Mouse (Mus musculus) heart, embryonic 13.5 days (tissue): ENCODE measurements around the gene Bcl11b. TPM values are rescaled to one million over a fixed set of nuclear protein-coding genes. Genes with fewer than 3 reads are reported as not detected.

ENCODE experiments used
- ATAC-seq: fragments of 200-750 bp; cut with Nextera tagmentation; 2 replicates; pipeline ENCODE4 v1.8.0; 2017; ENCODE audit warnings: moderate TSS enrichment; ENCODE audit not compliant: insufficient number of reproducible peaks, low FRiP score, low TSS enrichment; ENCODE audit errors: extremely low read depth
- H3K27ac ChIP-seq: fragments of 300-500 bp; sonication (generic); replicated peaks from 2 replicates; pipeline ENCODE4 v1.5.1; 2015; ENCODE audit warnings: moderate library complexity, mild to moderate bottlenecking, inconsistent platforms
- H3K27me3 ChIP-seq: fragments of 300-500 bp; sonication (generic); replicated peaks from 2 replicates; pipeline ENCODE4 v1.6.1; 2015; ENCODE audit warnings: mild to moderate bottlenecking, inconsistent platforms
- H3K36me3 ChIP-seq: fragments of 300-500 bp; sonication (generic); 2 replicates; pipeline ENCODE4 v1.6.1; 2015; ENCODE audit warnings: mild to moderate bottlenecking, inconsistent platforms
- H3K4me1 ChIP-seq: fragments of 300-500 bp; sonication (generic); 2 replicates; pipeline ENCODE4 v1.6.1; 2015; ENCODE audit warnings: inconsistent platforms
- H3K4me2 ChIP-seq: fragments of 300-500 bp; sonication (generic); 2 replicates; pipeline ENCODE4 v1.6.1; 2015; ENCODE audit warnings: inconsistent platforms, mild to moderate bottlenecking, moderate library complexity
- H3K4me3 ChIP-seq: fragments of 300-500 bp; sonication (generic); 2 replicates; pipeline ENCODE4 v1.5.1; 2015; ENCODE audit warnings: moderate library complexity, mild to moderate bottlenecking, inconsistent platforms
- H3K9ac ChIP-seq: fragments of 300-500 bp; sonication (generic); 2 replicates; pipeline ENCODE4 v1.6.1; 2015; ENCODE audit warnings: inconsistent platforms, mild to moderate bottlenecking, moderate library complexity
- H3K9me3 ChIP-seq: fragments of 300-500 bp; sonication (generic); 2 replicates; pipeline ENCODE4 v1.6.1; 2016; ENCODE audit warnings: inconsistent platforms
- WGBS: fragments of 180-500 bp; shearing (Covaris S2); methylation state at CpG from one replicate; pipeline ENCODE4 v1.1.7; 2015; ENCODE audit warnings: mixed read lengths; 5-methylcytosine and 5-hydroxymethylcytosine counted together
- polyA plus RNA-seq: library from polyadenylated mRNA; unstranded; fragments of >200 nt; fragmentation: Nextera tagmentation; extraction: Ambion mirVana; gene quantifications from 2 replicates; pipeline ENCODE4 v1.2.1, GENCODE M21; 2015

The Bcl11b gene
- polyA plus RNA-seq, 1 experiment from 2014 or later, result 4.5 TPM

GRCm38 (mm10) chr12:107978736-107979255, 24.6 kb downstream of the Bcl11b start:
- ATAC-seq, result no peak
- Histone ChIP-seq H3K4me1 (peaks cover 79% of the 10 kb centered on the region), H3K9me3 (no peaks in the 10 kb centered on the region), H3K9ac (peak overlapping the region; percentile 86), H3K4me3 (peak overlapping the region; percentile 60; the same call in 1 of the 2 replicates), H3K4me2 (peak overlapping the region; percentile 93), H3K27ac (peak overlapping the region; percentile 94), H3K36me3 (no peaks in the 10 kb centered on the region), H3K27me3 (peaks cover 54% of the 10 kb centered on the region)
- 59% methylated on average over 8 of the region's 8 CpGs for WGBS

GRCm38 (mm10) chr12:107978063-107978462, 25.3 kb downstream of the Bcl11b start:
- Histone ChIP-seq H3K36me3 (no peaks in the 10 kb centered on the region), H3K4me2 (peak overlapping the region; percentile 93), H3K4me3 (peak overlapping the region; percentile 29), H3K27ac (peak overlapping the region; percentile 22; the same call in 1 of the 2 replicates), H3K9me3 (no peaks in the 10 kb centered on the region), H3K4me1 (peaks cover 79% of the 10 kb centered on the region), H3K27me3 (peaks cover 54% of the 10 kb centered on the region), H3K9ac (peak overlapping the region; percentile 72)
- 17% methylated on average over 14 of the region's 14 CpGs for WGBS
- ATAC-seq, result no peak

- H3K27ac ChIP-seq, result peak overlapping the region; percentile 22; the same call in 1 of the 2 replicates
- ATAC-seq, result no peak
- peaks cover 81% of the 10 kb centered on the region for H3K4me1 ChIP-seq
- 18% methylated on average over 9 of the region's 9 CpGs for WGBS
- H3K27me3 ChIP-seq, result peaks cover 54% of the 10 kb centered on the region
- H3K4me2 ChIP-seq, result peak overlapping the region; percentile 93
- peak overlapping the region; percentile 29 for H3K4me3 ChIP-seq
- peak overlapping the region; percentile 72 for H3K9ac ChIP-seq
- no peaks in the 10 kb centered on the region for H3K9me3 ChIP-seq
- no peaks in the 10 kb centered on the region for H3K36me3 ChIP-seq
Measured at GRCm38 (mm10) chr12:107977534-107977933, 25.9 kb downstream of the Bcl11b start.

GRCm38 (mm10) chr12:107977086-107977485, 26.3 kb downstream of the Bcl11b start:
- no peak overlapping the region for H3K27ac ChIP-seq
- peak overlapping the region; percentile 93 for H3K4me2 ChIP-seq
- no peaks in the 10 kb centered on the region for H3K36me3 ChIP-seq
- H3K27me3 ChIP-seq, result peaks cover 52% of the 10 kb centered on the region
- H3K4me3 ChIP-seq, result no peak overlapping the region
- peaks cover 83% of the 10 kb centered on the region for H3K4me1 ChIP-seq
- no peak for ATAC-seq
- no peaks in the 10 kb centered on the region for H3K9me3 ChIP-seq
- peak overlapping the region; percentile 53; the same call in 1 of the 2 replicates for H3K9ac ChIP-seq
- 42% methylated on average over 8 of the region's 8 CpGs for WGBS

GRCm38 (mm10) chr12:107976571-107977001, 26.8 kb downstream of the Bcl11b start:
- Histone ChIP-seq H3K9me3 (no peaks in the 10 kb centered on the region), H3K27ac (no peak overlapping the region), H3K4me1 (peaks cover 84% of the 10 kb centered on the region), H3K36me3 (no peaks in the 10 kb centered on the region), H3K27me3 (peaks cover 48% of the 10 kb centered on the region), H3K4me3 (peak overlapping the region; percentile 25), H3K9ac (peak overlapping the region; percentile 53; the same call in 1 of the 2 replicates), H3K4me2 (peak overlapping the region; percentile 93)
- 32% methylated on average over 22 of the region's 22 CpGs for WGBS
- no peak for ATAC-seq

- H3K4me2 ChIP-seq, result peak overlapping the region; percentile 93
- peak overlapping the region; percentile 25 for H3K4me3 ChIP-seq
- peak overlapping the region; percentile 53; the same call in 1 of the 2 replicates for H3K9ac ChIP-seq
- ATAC-seq, result no peak
- H3K27me3 ChIP-seq, result peaks cover 46% of the 10 kb centered on the region
- no peaks in the 10 kb centered on the region for H3K9me3 ChIP-seq
- H3K36me3 ChIP-seq, result no peaks in the 10 kb centered on the region
- H3K4me1 ChIP-seq, result peaks cover 82% of the 10 kb centered on the region
- no peak overlapping the region for H3K27ac ChIP-seq
- WGBS, result 46% methylated on average over 14 of the region's 14 CpGs
Measured at GRCm38 (mm10) chr12:107975897-107976570, 27.4 kb downstream of the Bcl11b start.

GRCm38 (mm10) chr12:107975479-107975896, 27.9 kb downstream of the Bcl11b start:
- H3K4me1 ChIP-seq, result peaks cover 77% of the 10 kb centered on the region
- 71% methylated on average over 10 of the region's 10 CpGs for WGBS

GRCm38 (mm10) chr12:107974504-107974903, 28.9 kb downstream of the Bcl11b start:
- Histone ChIP-seq H3K4me3 (no peak overlapping the region), H3K27ac (0 out of 2 replicates have a peak overlapping the region, but pooled peaks have one; percentile 72), H3K4me2 (no peak overlapping the region), H3K9ac (peak overlapping the region; percentile 53; the same call in 1 of the 2 replicates), H3K4me1 (peaks cover 70% of the 10 kb centered on the region), H3K27me3 (peaks cover 41% of the 10 kb centered on the region), H3K9me3 (no peaks in the 10 kb centered on the region), H3K36me3 (no peaks in the 10 kb centered on the region)
- no peak for ATAC-seq
- 80% methylated on average over 11 of the region's 11 CpGs for WGBS

More at GRCm38 (mm10) chr12:107975479-107975896, 27.9 kb downstream of the Bcl11b start:
- Histone ChIP-seq H3K9ac (no peak overlapping the region; the same call in 1 of the 2 replicates), H3K9me3 (no peaks in the 10 kb centered on the region), H3K36me3 (no peaks in the 10 kb centered on the region), H3K27ac (no peak overlapping the region), H3K4me2 (no peak overlapping the region), H3K4me3 (no peak overlapping the region), H3K27me3 (peaks cover 46% of the 10 kb centered on the region)
- no peak for ATAC-seq

- peak overlapping the region; percentile 56 for H3K9ac ChIP-seq
- no peaks in the 10 kb centered on the region for H3K36me3 ChIP-seq
- WGBS, result 30% methylated on average over 11 of the region's 11 CpGs
- no peak for ATAC-seq
- H3K27me3 ChIP-seq, result peaks cover 36% of the 10 kb centered on the region
- peaks cover 66% of the 10 kb centered on the region for H3K4me1 ChIP-seq
- H3K27ac ChIP-seq, result peak overlapping the region; percentile 72
- H3K4me3 ChIP-seq, result no peak overlapping the region
- H3K4me2 ChIP-seq, result peak overlapping the region; percentile 27
- no peaks in the 10 kb centered on the region for H3K9me3 ChIP-seq
Measured at GRCm38 (mm10) chr12:107973556-107974140, 29.8 kb downstream of the Bcl11b start.

GRCm38 (mm10) chr12:107971081-107971780, 32.2 kb downstream of the Bcl11b start:
- H3K27ac ChIP-seq, result no peak overlapping the region
- ATAC-seq, result no peak
- peaks cover 50% of the 10 kb centered on the region for H3K4me1 ChIP-seq
- 68% methylated on average over 12 of the region's 12 CpGs for WGBS
- no peak overlapping the region for H3K4me3 ChIP-seq
- H3K9me3 ChIP-seq, result no peaks in the 10 kb centered on the region
- no peak overlapping the region for H3K4me2 ChIP-seq
- H3K9ac ChIP-seq, result no peak overlapping the region
- H3K27me3 ChIP-seq, result peaks cover 12% of the 10 kb centered on the region
- no peaks in the 10 kb centered on the region for H3K36me3 ChIP-seq

- Histone ChIP-seq H3K36me3 (no peaks in the 10 kb centered on the region), H3K4me1 (peaks cover 44% of the 10 kb centered on the region), H3K27me3 (peaks cover 6% of the 10 kb centered on the region; the same call in 1 of the 2 replicates), H3K4me2 (no peak overlapping the region), H3K9ac (no peak overlapping the region), H3K4me3 (no peak overlapping the region), H3K27ac (no peak overlapping the region), H3K9me3 (no peaks in the 10 kb centered on the region)
- 57% methylated on average over 12 of the region's 12 CpGs for WGBS
- no peak for ATAC-seq
Measured at GRCm38 (mm10) chr12:107970637-107971036, 32.8 kb downstream of the Bcl11b start.
